Mouse (Mus musculus): ENCODE measurements around the gene Lcmt1.

Lcmt1 gene

GRCm38 (mm10) chr7:123399286-123399685 lies 29.7 kb downstream of the Lcmt1 start:
- no peak for DNase-seq (ENCODE audit: low spot score)

- DNase-seq (ENCODE audit: low spot score) = no peak
These were observed 31.5 kb downstream of the Lcmt1 start for GRCm38 (mm10) chr7:123401121-123401520.

- DNase-seq (ENCODE audit: low spot score) = no peak
These were observed 34.6 kb downstream of the Lcmt1 start for GRCm38 (mm10) chr7:123404198-123404597.

- DNase-seq (ENCODE audit: low spot score) = no peak
These were observed 36.0 kb downstream of the Lcmt1 start for GRCm38 (mm10) chr7:123405619-123406018.

GRCm38 (mm10) chr7:123406988-123407387 lies 37.4 kb downstream of the Lcmt1 start:
- no peak for DNase-seq (ENCODE audit: low spot score)

- DNase-seq (ENCODE audit: low spot score) = no peak
These were observed 40.9 kb downstream of the Lcmt1 start for GRCm38 (mm10) chr7:123410502-123410901.

- no peak for DNase-seq (ENCODE audit: low spot score)
These were observed 41.5 kb downstream of the Lcmt1 start for GRCm38 (mm10) chr7:123411109-123411508.

- no peak for DNase-seq (ENCODE audit: low spot score)
These were observed 42.6 kb downstream of the Lcmt1 start for GRCm38 (mm10) chr7:123412143-123412542.

GRCm38 (mm10) chr7:123416803-123417202 lies 47.2 kb downstream of the Lcmt1 start:
- DNase-seq (ENCODE audit: low spot score) = no peak

GRCm38 (mm10) chr7:123417661-123418060 lies 48.1 kb downstream of the Lcmt1 start:
- DNase-seq (ENCODE audit: low spot score) = no peak

GRCm38 (mm10) chr7:123419984-123420383 lies 50.4 kb downstream of the Lcmt1 start:
- DNase-seq (ENCODE audit: low spot score) = no peak

- DNase-seq (ENCODE audit: low spot score) = no peak
These were observed 52.4 kb downstream of the Lcmt1 start for GRCm38 (mm10) chr7:123421958-123422357.

- DNase-seq (ENCODE audit: low spot score) = no peak
These were observed 54.7 kb downstream of the Lcmt1 start for GRCm38 (mm10) chr7:123424281-123424680.

- DNase-seq (ENCODE audit: low spot score) = no peak
These were observed 55.7 kb downstream of the Lcmt1 start for GRCm38 (mm10) chr7:123425134-123425757.

GRCm38 (mm10) chr7:123429624-123430410 lies 60.2 kb downstream of the Lcmt1 start:
- DNase-seq (ENCODE audit: low spot score) = no peak

GRCm38 (mm10) chr7:123430411-123430705 lies 60.8 kb downstream of the Lcmt1 start:
- DNase-seq (ENCODE audit: low spot score) = no peak

- DNase-seq (ENCODE audit: low spot score) = no peak
These were observed 61.6 kb downstream of the Lcmt1 start for GRCm38 (mm10) chr7:123431206-123431605.

- no peak for DNase-seq (ENCODE audit: low spot score)
These were observed 72.5 kb downstream of the Lcmt1 start for GRCm38 (mm10) chr7:123442079-123442478.

GRCm38 (mm10) chr7:123448794-123449193 lies 79.2 kb downstream of the Lcmt1 start:
- no peak for DNase-seq (ENCODE audit: low spot score)

GRCm38 (mm10) chr7:123449676-123450075 lies 80.1 kb downstream of the Lcmt1 start:
- no peak for DNase-seq (ENCODE audit: low spot score)

- no peak for DNase-seq (ENCODE audit: low spot score)
These were observed 80.9 kb downstream of the Lcmt1 start for GRCm38 (mm10) chr7:123450515-123450914.

- no peak for DNase-seq (ENCODE audit: low spot score)
These were observed 83.0 kb downstream of the Lcmt1 start for GRCm38 (mm10) chr7:123452551-123452950.

GRCm38 (mm10) chr7:123453066-123453465 lies 83.5 kb downstream of the Lcmt1 start:
- no peak for DNase-seq (ENCODE audit: low spot score)

- DNase-seq (ENCODE audit: low spot score) = no peak
These were observed 85.5 kb downstream of the Lcmt1 start for GRCm38 (mm10) chr7:123455088-123455487.

Data from layer of hippocampus, adult 9-10 months (tissue).